Mouse (Mus musculus) liver, embryonic 14.5 days (tissue): ENCODE results near the gene Gm382. TPM values are rescaled to one million over a fixed set of nuclear protein-coding genes. Genes with fewer than 3 reads are reported as not detected.

Experiments used
- ATAC-seq: fragments of 200-750 bp; cut with Nextera tagmentation; 2 replicates; pipeline ENCODE4 v1.8.0; 2017; ENCODE audit warnings: moderate number of reproducible peaks, mild to moderate bottlenecking, moderate library complexity; ENCODE audit not compliant: insufficient read depth
- DNase-seq, 3 experiments: peaks; one replicate each; pipeline ENCODE4 v3.0.0-alpha.2; 2012 to 2013; ENCODE audit warnings: low read depth in 3 of 3, low spot score in 3 of 3
- H3K27ac ChIP-seq: fragments of 300-500 bp; sonication (generic); 2 replicates; pipeline ENCODE4 v1.5.1; 2014; ENCODE audit warnings: moderate library complexity, mild to moderate bottlenecking, control low read depth, inconsistent platforms
- H3K27me3 ChIP-seq: fragments of 300-500 bp; sonication (generic); 2 replicates; pipeline ENCODE4 v1.6.1; 2014; ENCODE audit warnings: mild to moderate bottlenecking, low read length, moderate library complexity; ENCODE audit not compliant: control insufficient read depth, insufficient read depth
- H3K36me3 ChIP-seq: fragments of 300-500 bp; sonication (generic); replicated peaks from 2 replicates; pipeline ENCODE4 v1.6.1; 2014; ENCODE audit warnings: low read depth; ENCODE audit not compliant: control insufficient read depth, insufficient read depth
- H3K4me1 ChIP-seq, 2 experiments: fragments of 200-500 bp in 1 of 2; fragments of 300-500 bp in 1 of 2; sonication (generic) in 1 of 2; replicated peaks; 2 replicates each; pipeline ENCODE4 v1.6.1; 2012 to 2014; ENCODE audit warnings: antibody characterized with exemption in 1 of 2, inconsistent platforms in 1 of 2, low read length in 1 of 2; ENCODE audit not compliant: control insufficient read depth in 2 of 2, insufficient read depth in 2 of 2
- H3K4me2 ChIP-seq: fragments of 300-500 bp; sonication (generic); 2 replicates; pipeline ENCODE4 v1.6.1; 2014; ENCODE audit warnings: low read depth, mild to moderate bottlenecking, control low read depth, moderate library complexity
- H3K4me3 ChIP-seq, 2 experiments: fragments of 200-500 bp in 1 of 2; fragments of 300-500 bp in 1 of 2; sonication (generic) in 1 of 2; 2 replicates each; pipeline ENCODE4 v1.5.1; 2012 to 2014; ENCODE audit warnings: low read depth in 2 of 2, low read length in 2 of 2, mild to moderate bottlenecking in 2 of 2, control low read depth in 1 of 2, inconsistent platforms in 1 of 2, moderate library complexity in 1 of 2; ENCODE audit not compliant: insufficient read depth in 1 of 2
- H3K9ac ChIP-seq: fragments of 300-500 bp; sonication (generic); replicated peaks from 2 replicates; pipeline ENCODE4 v1.6.1; 2014; ENCODE audit warnings: mild to moderate bottlenecking, control low read depth, moderate library complexity
- H3K9me3 ChIP-seq: fragments of 300-500 bp; sonication (generic); 2 replicates; pipeline ENCODE4 v1.6.1; 2016; ENCODE audit warnings: low read length, mixed read lengths; ENCODE audit not compliant: control insufficient read depth
- CTCF ChIP-seq: IDR thresholded peaks from 2 replicates; pipeline ENCODE4 v1.5.1; 2016; ENCODE audit warnings: antibody characterized with exemption, low read depth, control low read depth
- EP300 ChIP-seq: IDR thresholded peaks from 2 replicates; pipeline ENCODE4 v1.6.1; 2016; ENCODE audit warnings: antibody characterized with exemption, low read depth
- WGBS: fragments of 180-500 bp; shearing (Covaris S2); extraction: QIAGEN DNeasy Blood & Tissue Kit; methylation state at CpG from one replicate; pipeline ENCODE4 v1.1.7; 2014; ENCODE audit not compliant: insufficient replicate concordance; 5-methylcytosine and 5-hydroxymethylcytosine counted together
- polyA plus RNA-seq, 2 experiments: library from polyadenylated mRNA; depleted of rRNA in 1 of 2; stranded (reverse) in 1 of 2; unstranded in 1 of 2; fragments of >200 nt; fragmentation: Nextera tagmentation in 1 of 2; extraction: Ambion mirVana in 1 of 2; gene quantifications; 2 replicates each; pipeline versions ENCODE4 v1.2.1 to v1.2.3; 2012 to 2014

Gene Gm382
- polyA plus RNA-seq, 2 experiments, result not detected

DNA sequence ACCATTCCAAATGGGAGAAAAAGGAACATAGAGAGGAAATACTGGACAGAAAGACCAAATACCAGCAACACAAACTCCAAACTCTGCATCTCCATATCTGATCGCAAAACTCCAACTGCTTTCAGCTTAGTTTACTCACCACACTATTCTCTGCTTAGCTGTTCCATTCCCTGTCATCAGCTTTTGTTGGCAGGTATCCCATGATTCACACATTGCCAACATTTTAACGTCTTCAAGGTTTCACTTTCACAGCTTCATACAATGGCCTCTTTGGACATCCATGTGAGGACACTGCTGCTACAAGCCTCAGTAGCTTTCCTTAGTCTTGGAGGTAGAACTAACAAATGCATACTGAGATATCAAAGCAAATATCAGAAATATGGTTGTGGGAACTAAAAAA, 64.6 kb downstream of the Gm382 start:
- WGBS, result 58% methylated on average over 2 of the region's 2 CpGs
- DNase-seq (no peak), ATAC-seq (no peak)
- H3K27me3 ChIP-seq, result no peaks in the 10 kb centered on the region
- H3K9me3 ChIP-seq, result no peaks in the 10 kb centered on the region
- no peak for TF ChIP-seq EP300
- no peak for TF ChIP-seq CTCF
- no peaks in the 10 kb centered on the region for H3K4me1 ChIP-seq
- H3K4me3 ChIP-seq, result no peak overlapping the region
- no peak overlapping the region for H3K4me2 ChIP-seq
- H3K27ac ChIP-seq, result no peak overlapping the region
- H3K36me3 ChIP-seq, result no peaks in the 10 kb centered on the region
- H3K9ac ChIP-seq, result no peak overlapping the region

Other genes starting within 250 kb of the Gm382 start
- gene 4932411N23Rik, start 224.1 kb upstream of the Gm382 start, polyA plus RNA-seq (2012; rRNA removed), result not detected in 2 replicates
- not detected in 2 replicates for gene 4932411N23Rik, start 224.1 kb upstream of the Gm382 start, polyA plus RNA-seq (2014; fragmentation: Nextera tagmentation; extraction: Ambion mirVana)